Mouse (Mus musculus): ENCODE measurements around the gene Rinl. TPM values are rescaled to one million over a fixed set of nuclear protein-coding genes. Genes with fewer than 3 reads are reported as not detected.

Rinl gene
- polyA plus RNA-seq, 1 experiment from 2014 or later: 2.8 TPM

GRCm38 (mm10) chr7:28811640-28812275, 23.0 kb downstream of the Rinl start:
- ATAC-seq (ENCODE audit: low FRiP score, low read depth): no peak
- peak overlapping the region; percentile 93 for H3K4me2 ChIP-seq (replicated peaks)
- H3K27ac ChIP-seq (replicated peaks): peak overlapping the region; percentile 98
- peaks cover 57% of the 10 kb centered on the region for H3K4me1 ChIP-seq
- 15% methylated on average over 7 of the region's 7 CpGs for WGBS
- no peaks in the 10 kb centered on the region for H3K27me3 ChIP-seq
- peaks cover 47% of the 10 kb centered on the region for H3K36me3 ChIP-seq
- H3K4me3 ChIP-seq: peak overlapping the region; percentile 94
- no peaks in the 10 kb centered on the region for H3K9me3 ChIP-seq
- peak overlapping the region; percentile 98 for H3K9ac ChIP-seq (replicated peaks)

GRCm38 (mm10) chr7:28812436-28812835, 23.7 kb downstream of the Rinl start:
- Histone ChIP-seq H3K9me3 (no peaks in the 10 kb centered on the region), H3K4me3 (peak overlapping the region; percentile 94), H3K27me3 (no peaks in the 10 kb centered on the region), H3K4me2 (replicated peaks) (peak overlapping the region; percentile 93), H3K36me3 (peaks cover 54% of the 10 kb centered on the region), H3K4me1 (peaks cover 64% of the 10 kb centered on the region), H3K27ac (replicated peaks) (peak overlapping the region; percentile 52; the same call in 1 of the 2 replicates), H3K9ac (replicated peaks) (peak overlapping the region; percentile 98)
- no peak for ATAC-seq (ENCODE audit: low FRiP score, low read depth)
- WGBS: 76% methylated on average over 4 of the region's 4 CpGs

GRCm38 (mm10) chr7:28812949-28813348, 24.2 kb downstream of the Rinl start:
- no peak for ATAC-seq (ENCODE audit: low FRiP score, low read depth)

DNA sequence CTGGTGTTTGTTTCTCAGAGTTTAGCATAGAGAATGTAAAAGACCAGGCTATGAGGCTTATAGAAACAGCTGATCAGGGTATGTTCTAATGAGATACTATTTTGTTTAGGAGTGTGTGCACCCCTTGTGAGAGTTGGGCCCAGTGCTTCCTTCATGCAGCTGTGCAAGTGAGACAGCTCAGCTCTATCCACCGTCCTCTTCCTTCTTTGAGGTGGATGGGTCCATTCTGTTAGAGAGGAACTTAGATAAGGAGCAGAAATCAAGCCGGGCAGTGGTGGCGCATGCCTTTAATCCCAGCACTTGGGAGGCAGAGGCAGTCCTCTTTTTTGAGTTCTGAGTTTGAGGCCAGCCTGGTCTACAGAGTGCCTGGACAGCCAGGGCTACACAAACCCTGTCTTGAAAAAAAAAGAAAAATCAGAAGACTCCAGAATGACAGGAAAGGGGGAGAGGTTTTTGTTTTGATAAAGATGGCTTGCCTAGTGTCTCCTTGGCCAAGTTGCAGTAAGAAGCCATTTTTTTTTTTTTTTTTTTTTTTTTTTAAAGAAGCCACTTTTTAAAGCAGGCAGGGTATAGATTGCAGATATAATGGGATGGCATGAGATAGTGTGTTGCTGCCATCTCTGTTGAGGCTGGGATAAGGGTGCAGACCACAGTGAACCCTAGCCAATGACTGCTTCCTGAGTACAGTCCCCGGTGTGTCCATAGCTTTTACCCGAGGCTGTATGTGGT, 25.7 kb downstream of the Rinl start:
- Histone ChIP-seq H3K36me3 (peaks cover 73% of the 10 kb centered on the region), H3K9ac (replicated peaks) (no peak overlapping the region), H3K27ac (replicated peaks) (no peak overlapping the region), H3K4me3 (no peak overlapping the region), H3K4me2 (replicated peaks) (no peak overlapping the region), H3K9me3 (no peaks in the 10 kb centered on the region), H3K4me1 (peaks cover 71% of the 10 kb centered on the region), H3K27me3 (no peaks in the 10 kb centered on the region)
- 89% methylated on average over 5 of the region's 5 CpGs for WGBS
- no peak for ATAC-seq (ENCODE audit: low FRiP score, low read depth)

More at GRCm38 (mm10) chr7:28812949-28813348, 24.2 kb downstream of the Rinl start:
- Histone ChIP-seq H3K27ac (replicated peaks) (no peak overlapping the region), H3K4me2 (replicated peaks) (peak overlapping the region; percentile 93), H3K9ac (replicated peaks) (0 out of 2 replicates have a peak overlapping the region, but pooled peaks have one; percentile 98), H3K4me1 (peaks cover 64% of the 10 kb centered on the region), H3K9me3 (no peaks in the 10 kb centered on the region), H3K27me3 (no peaks in the 10 kb centered on the region), H3K4me3 (peak overlapping the region; percentile 94), H3K36me3 (peaks cover 59% of the 10 kb centered on the region)
- WGBS: 87% methylated on average over 5 of the region's 5 CpGs

GRCm38 (mm10) chr7:28815230-28815629, 26.5 kb downstream of the Rinl start:
- WGBS: 93% methylated on average over 9 of the region's 9 CpGs
- Histone ChIP-seq H3K4me1 (peaks cover 79% of the 10 kb centered on the region), H3K4me3 (no peak overlapping the region), H3K36me3 (peaks cover 80% of the 10 kb centered on the region), H3K9ac (replicated peaks) (no peak overlapping the region), H3K27ac (replicated peaks) (no peak overlapping the region), H3K4me2 (replicated peaks) (no peak overlapping the region), H3K9me3 (no peaks in the 10 kb centered on the region), H3K27me3 (no peaks in the 10 kb centered on the region)
- ATAC-seq (ENCODE audit: low FRiP score, low read depth): no peak

DNA sequence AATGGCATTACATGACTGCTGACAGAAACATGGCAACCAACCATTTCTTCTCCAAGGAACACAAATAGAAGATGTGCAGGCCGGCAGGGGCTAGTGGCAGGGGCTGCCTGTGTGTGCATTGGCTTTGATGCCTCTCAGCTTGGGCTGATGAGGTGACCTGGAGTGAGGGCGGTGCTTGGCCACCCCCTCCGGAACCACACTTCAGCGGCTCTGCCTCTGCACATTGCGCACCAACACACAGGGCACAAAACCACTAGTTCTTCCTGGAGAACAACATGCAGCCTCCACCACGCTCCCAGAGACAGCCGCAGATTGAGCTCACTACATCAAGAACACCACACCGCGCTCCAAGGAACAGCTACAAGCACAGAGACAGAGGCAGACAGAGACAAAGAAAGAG, 27.4 kb downstream of the Rinl start:
- Histone ChIP-seq H3K4me3 (peak overlapping the region; percentile 7; the same call in 1 of the 2 replicates), H3K9ac (replicated peaks) (0 out of 2 replicates have a peak overlapping the region, but pooled peaks have one; percentile 15), H3K9me3 (no peaks in the 10 kb centered on the region), H3K4me1 (peaks cover 85% of the 10 kb centered on the region), H3K4me2 (replicated peaks) (no peak overlapping the region), H3K27ac (replicated peaks) (no peak overlapping the region), H3K27me3 (no peaks in the 10 kb centered on the region), H3K36me3 (peaks cover 90% of the 10 kb centered on the region)
- WGBS: 88% methylated on average over 9 of the region's 9 CpGs
- ATAC-seq (ENCODE audit: low FRiP score, low read depth): no peak

DNA sequence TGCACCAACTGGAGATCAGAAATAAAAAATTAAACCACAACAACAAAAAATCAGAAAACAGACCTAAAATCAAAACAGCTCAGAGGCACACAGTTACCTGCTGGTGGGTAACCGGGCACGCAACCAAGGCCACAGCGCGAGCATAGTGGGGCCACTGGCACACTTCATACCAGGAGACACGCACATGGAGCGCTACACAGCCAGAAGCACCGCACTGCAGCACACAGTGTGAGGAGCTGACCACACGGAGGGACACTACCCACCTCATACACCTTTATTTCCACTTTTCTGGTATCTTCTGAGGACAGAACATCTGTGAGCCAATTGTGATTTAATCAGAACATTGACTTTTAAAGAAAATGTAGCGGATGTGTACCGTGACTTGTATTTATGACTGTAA, 28.2 kb downstream of the Rinl start:
- Histone ChIP-seq H3K9me3 (no peaks in the 10 kb centered on the region), H3K27ac (replicated peaks) (no peak overlapping the region), H3K4me1 (peaks cover 83% of the 10 kb centered on the region), H3K27me3 (no peaks in the 10 kb centered on the region), H3K9ac (replicated peaks) (no peak overlapping the region), H3K36me3 (peaks cover 97% of the 10 kb centered on the region), H3K4me2 (replicated peaks) (no peak overlapping the region), H3K4me3 (no peak overlapping the region)
- no peak for ATAC-seq (ENCODE audit: low FRiP score, low read depth)
- WGBS: 96% methylated on average over 10 of the region's 10 CpGs

DNA sequence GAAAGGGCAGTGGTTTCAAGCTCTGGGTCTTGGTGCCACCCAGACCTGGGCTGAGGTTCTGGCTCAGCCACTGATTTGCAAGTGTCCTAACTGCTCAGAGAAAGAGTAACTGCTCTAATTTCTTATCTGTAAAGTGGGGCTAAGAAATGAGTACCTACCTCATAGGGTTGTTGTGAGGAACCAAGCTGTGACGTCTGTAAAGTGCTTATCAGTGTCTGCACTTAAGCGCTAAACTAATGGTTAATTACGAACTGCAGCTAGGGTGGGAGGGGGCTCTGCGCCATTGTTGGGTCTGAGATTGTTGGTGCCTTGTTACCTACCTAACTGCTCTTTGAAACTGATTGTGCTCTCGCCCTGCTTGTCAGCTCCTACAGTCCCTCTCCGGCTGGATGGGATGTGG, 28.8 kb downstream of the Rinl start:
- H3K27me3 ChIP-seq: no peaks in the 10 kb centered on the region
- peaks cover 98% of the 10 kb centered on the region for H3K36me3 ChIP-seq
- H3K9me3 ChIP-seq: no peaks in the 10 kb centered on the region
- H3K4me3 ChIP-seq: no peak overlapping the region
- H3K27ac ChIP-seq (replicated peaks): no peak overlapping the region
- peaks cover 77% of the 10 kb centered on the region for H3K4me1 ChIP-seq
- H3K9ac ChIP-seq (replicated peaks): no peak overlapping the region
- peak overlapping the region; percentile 7; the same call in 1 of the 2 replicates for H3K4me2 ChIP-seq (replicated peaks)
- no peak for ATAC-seq (ENCODE audit: low FRiP score, low read depth)
- 68% methylated on average over 6 of the region's 6 CpGs for WGBS

- Histone ChIP-seq H3K9me3 (no peaks in the 10 kb centered on the region), H3K27me3 (no peaks in the 10 kb centered on the region), H3K4me2 (replicated peaks) (no peak overlapping the region; the same call in 1 of the 2 replicates), H3K4me1 (peaks cover 73% of the 10 kb centered on the region), H3K36me3 (peaks cover 98% of the 10 kb centered on the region), H3K9ac (replicated peaks) (no peak overlapping the region), H3K27ac (replicated peaks) (no peak overlapping the region), H3K4me3 (no peak overlapping the region)
- WGBS: 81% methylated on average over 4 of the region's 4 CpGs
- ATAC-seq (ENCODE audit: low FRiP score, low read depth): no peak
Measured at GRCm38 (mm10) chr7:28817957-28818356, 29.2 kb downstream of the Rinl start.

- Histone ChIP-seq H3K27me3 (no peaks in the 10 kb centered on the region), H3K4me2 (replicated peaks) (no peak overlapping the region), H3K9ac (replicated peaks) (no peak overlapping the region), H3K4me1 (peaks cover 68% of the 10 kb centered on the region), H3K4me3 (no peak overlapping the region), H3K27ac (replicated peaks) (no peak overlapping the region), H3K9me3 (no peaks in the 10 kb centered on the region), H3K36me3 (peaks cover 93% of the 10 kb centered on the region)
- no peak for ATAC-seq (ENCODE audit: low FRiP score, low read depth)
- WGBS: 84% methylated on average over 18 of the region's 18 CpGs
Measured at GRCm38 (mm10) chr7:28818436-28818835, 29.7 kb downstream of the Rinl start.

- Histone ChIP-seq H3K4me2 (replicated peaks) (no peak overlapping the region), H3K4me1 (peaks cover 63% of the 10 kb centered on the region), H3K9me3 (no peaks in the 10 kb centered on the region), H3K27me3 (no peaks in the 10 kb centered on the region), H3K9ac (replicated peaks) (no peak overlapping the region), H3K27ac (replicated peaks) (no peak overlapping the region), H3K4me3 (no peak overlapping the region), H3K36me3 (peaks cover 88% of the 10 kb centered on the region)
- no peak for ATAC-seq (ENCODE audit: low FRiP score, low read depth)
- 90% methylated on average over 4 of the region's 4 CpGs for WGBS
Measured at GRCm38 (mm10) chr7:28818861-28819452, 30.2 kb downstream of the Rinl start.

- Histone ChIP-seq H3K4me1 (peaks cover 59% of the 10 kb centered on the region), H3K9ac (replicated peaks) (no peak overlapping the region), H3K4me3 (no peak overlapping the region), H3K27ac (replicated peaks) (peak overlapping the region; percentile 69; the same call in 1 of the 2 replicates), H3K9me3 (no peaks in the 10 kb centered on the region), H3K4me2 (replicated peaks) (no peak overlapping the region), H3K27me3 (no peaks in the 10 kb centered on the region), H3K36me3 (peaks cover 82% of the 10 kb centered on the region)
- WGBS: 76% methylated on average over 4 of the region's 4 CpGs
- ATAC-seq (ENCODE audit: low FRiP score, low read depth): no peak
Measured at GRCm38 (mm10) chr7:28819571-28819970, 30.8 kb downstream of the Rinl start.

Measured in midbrain, embryonic 12.5 days (tissue).